Mouse (Mus musculus) large intestine, adult 2 months (tissue): ENCODE data around the gene Skp1a. TPM values are rescaled to one million over a fixed set of nuclear protein-coding genes. Genes with fewer than 3 reads are reported as not detected.
A peak's percentile ranks its signal among the peaks of the same experiment; 100 is the strongest.

Experiments used
- DNase-seq: peaks from one replicate; pipeline ENCODE4 v3.0.0-alpha.2; 2012; ENCODE audit warnings: low read depth, low spot score
- WGBS: fragments of 180-500 bp; shearing (Covaris S2); methylation state at CpG from one replicate; pipeline ENCODE4 v1.1.7; 2018; 5-methylcytosine and 5-hydroxymethylcytosine counted together
- polyA plus RNA-seq: library from polyadenylated mRNA; depleted of rRNA; stranded (reverse); fragments of >200 nt; gene quantifications from 2 replicates; pipeline ENCODE4 v1.2.3, GENCODE M21; 2012

Skp1a gene
- polyA plus RNA-seq, 1 experiment = 55.6 TPM

DNA sequence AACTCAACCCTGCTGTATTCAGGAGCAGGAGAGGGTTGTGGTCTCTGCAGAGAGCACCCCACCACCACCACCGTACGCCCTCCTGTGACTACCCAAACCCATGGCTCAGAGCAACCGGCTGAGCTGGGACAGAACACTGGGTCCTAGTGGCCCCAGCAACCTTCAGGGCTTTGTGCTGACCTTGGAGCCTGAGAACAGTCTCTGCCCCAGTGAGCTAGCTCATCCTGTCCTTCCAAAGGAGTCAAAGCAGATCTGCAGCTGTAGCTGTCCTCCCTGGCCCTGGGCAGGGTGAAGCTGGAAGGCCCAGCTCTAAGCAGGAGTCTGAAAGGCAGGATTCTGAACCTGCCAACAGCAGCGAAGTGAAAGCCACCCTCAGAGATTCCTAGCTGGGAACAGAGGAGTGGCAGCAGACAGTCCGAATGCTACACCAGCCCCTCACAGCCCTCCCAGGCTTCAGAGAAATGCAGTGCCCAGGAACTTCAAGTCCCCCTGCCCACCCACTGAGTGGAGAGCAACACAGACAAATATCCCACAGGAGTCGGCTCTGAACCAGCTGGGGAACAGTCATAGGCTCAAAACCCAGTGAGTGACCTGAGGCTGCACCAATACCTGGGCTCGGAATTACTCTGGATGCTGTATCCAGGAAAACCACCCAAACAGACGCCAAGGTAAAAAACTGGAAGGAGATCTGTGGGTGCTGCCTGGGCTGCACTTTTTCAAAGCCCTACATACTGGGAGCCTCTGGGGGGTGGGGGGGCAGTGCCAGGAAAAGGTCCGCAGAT, 44.2 kb downstream of the Skp1a start:
- 89% methylated on average over 9 of the region's 9 CpGs for WGBS

DNA sequence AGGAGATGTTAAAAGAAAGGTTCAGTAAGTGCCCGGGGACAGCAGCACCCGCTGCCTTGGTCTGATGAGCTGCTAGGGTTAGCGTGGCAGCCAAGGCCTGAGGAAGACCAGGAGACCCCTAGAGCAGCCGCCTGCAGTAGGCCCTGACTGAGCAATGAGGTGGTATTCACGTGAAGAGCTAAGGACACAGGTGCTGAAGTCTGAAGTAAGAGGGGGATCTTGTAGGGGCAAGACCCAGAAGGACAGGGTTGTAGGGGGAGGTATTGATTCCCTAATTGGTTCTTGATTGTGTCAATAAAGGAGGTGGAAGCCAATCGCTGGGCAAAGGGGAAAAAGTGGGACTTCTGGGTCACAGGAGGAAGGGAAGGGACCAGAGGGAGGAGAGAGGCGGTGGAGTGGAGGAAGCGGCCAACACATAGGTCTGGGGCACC, 45.2 kb downstream of the Skp1a start:
- no peak for DNase-seq
- WGBS = 91% methylated on average over 8 of the region's 8 CpGs

More for the DNA sequence above, 44.2 kb downstream of the Skp1a start:
- no peak for DNase-seq

DNA sequence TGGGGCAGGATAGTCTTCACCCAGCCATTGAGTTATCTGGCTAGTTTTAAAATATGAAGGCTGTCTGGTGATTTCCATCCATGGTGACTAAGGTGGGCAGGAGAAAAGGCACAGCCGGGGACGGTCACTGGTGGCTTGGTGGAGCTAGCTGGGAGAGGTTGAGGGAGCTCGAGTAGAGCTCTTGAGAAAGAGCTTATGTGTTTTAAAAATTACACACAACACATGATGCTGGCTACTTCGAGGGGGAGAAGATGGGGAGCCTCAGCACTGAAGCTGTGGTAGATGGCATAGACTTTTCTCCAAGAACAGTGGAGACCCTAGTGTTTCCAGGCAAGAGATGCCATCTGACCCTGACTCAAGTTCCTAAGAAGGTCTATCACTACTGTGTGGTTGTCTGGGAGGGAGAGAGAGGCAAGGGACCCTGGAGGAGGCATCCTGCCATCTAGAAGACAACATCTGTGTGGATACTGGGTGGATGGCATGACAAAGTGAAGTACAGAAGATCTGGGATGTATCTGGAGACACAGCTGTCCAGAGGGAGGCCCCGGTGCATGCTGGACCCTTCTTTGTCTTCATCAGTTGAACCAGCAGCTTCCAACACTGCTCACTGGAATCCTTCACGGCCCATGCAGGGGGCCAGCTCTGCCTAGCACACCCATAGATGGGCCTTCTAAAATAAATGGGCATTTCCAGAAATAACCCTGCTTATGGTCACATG, 45.8 kb downstream of the Skp1a start:
- no peak for DNase-seq
- WGBS = 91% methylated on average over 6 of the region's 6 CpGs

DNA sequence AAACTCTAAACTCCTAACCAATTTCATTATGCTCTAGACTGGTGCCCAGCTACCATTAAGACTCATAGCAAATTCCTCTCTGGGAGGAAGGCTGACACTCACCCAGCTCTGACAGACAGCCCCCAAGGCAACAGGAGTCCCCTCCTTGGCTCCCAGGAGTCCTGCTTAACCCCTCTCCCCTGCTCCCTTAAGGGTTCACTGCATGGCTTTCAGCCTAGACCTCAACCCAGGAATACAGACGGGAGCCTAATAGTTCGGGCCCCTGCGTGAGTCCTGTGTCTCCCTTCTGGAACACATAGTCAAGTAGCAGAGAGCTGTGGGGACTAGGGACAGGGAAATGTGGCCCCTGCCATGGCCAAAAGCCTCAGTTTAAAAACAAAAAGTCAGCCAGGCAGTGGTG, 46.4 kb downstream of the Skp1a start:
- WGBS = 95% methylated on average over 3 of the region's 3 CpGs

DNA sequence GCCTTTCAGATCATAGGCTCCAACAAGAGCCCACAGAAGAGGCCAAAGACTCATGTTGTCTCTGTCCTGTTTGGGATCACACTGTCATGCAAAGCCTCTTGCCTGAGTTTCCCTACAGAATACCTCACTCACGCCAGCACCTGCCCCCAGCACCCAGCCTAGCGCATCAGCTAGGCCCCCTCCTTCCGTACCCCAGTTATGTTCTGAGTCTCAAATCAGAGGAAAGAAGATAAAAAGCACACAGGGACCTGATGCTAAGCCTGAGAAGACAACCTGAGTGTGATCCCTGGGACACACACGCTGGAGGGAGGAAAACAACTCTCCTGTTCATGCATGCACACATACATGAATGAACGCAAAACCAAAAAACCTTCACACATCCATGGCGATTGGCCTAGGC, 47.2 kb downstream of the Skp1a start:
- 94% methylated on average over 6 of the region's 6 CpGs for WGBS
- no peak for DNase-seq

More for the DNA sequence above, 46.4 kb downstream of the Skp1a start:
- no peak for DNase-seq

DNA sequence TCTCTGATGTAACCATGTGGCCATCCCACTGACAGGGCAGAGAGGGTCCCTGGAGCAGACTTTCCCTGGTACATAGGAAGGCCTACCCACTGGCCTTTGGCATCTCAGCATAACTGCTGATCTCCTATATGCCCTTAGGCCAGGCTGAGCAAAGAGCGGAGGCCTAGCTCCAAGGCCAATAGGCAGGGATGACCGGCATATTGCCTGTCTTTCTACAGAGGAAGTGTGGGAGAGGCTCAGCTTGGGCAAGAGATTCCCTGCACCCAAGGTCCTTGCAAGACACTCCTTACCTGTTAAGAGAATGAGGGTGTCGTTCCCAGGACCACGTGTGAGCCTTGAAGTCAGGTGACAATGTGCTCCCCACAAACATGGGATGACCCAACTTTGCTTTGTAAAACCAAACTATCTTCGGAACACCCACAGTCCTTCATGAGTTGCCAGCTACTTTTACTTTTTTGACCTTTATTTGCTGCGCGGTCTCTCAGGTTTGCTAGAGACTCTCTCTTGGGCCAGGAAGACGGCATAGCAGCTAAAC, 47.9 kb downstream of the Skp1a start:
- 93% methylated on average over 8 of the region's 8 CpGs for WGBS

DNA sequence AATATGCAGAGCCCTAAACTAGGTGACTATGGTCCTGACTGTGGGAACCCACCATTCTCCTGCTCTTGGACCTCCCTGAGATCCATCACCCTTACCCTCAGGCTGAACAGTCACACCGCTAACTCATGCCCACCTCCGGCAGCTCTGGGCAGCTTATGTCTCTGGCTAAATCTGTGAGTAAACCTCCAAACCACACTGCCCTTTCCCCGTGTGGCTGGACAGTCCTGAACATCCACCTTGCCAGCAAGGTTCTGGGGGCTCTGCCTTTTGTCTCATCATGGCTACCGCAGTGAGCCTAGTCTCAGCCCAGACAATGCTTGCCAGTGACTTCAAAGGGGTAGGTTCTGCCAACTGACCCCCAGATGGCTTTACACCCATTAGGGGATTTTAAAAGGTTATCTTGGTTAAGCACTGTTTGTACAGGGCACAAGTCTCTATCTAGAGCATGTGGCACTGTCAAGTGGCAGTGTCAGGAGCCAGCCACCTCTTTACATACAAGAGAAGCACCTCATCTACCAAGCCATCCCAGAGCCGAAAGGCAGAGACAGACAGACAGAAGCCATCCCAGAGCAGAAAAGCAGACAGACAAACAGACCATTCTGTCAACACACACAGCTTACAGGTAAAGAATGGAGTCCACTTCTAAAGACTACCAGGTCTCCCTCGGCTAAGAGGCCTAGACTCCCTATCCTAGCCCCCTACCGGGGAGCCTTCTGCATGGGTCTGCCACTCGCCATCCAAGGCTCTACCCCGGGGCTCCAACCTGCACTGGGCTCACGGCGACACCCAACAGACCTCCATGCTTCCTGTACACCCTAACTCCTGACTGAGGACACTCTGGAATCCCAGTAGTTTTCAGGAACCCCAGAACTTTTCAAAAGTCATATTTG, 49.0 kb downstream of the Skp1a start:
- no peak for DNase-seq
- 91% methylated on average over 11 of the region's 11 CpGs for WGBS

More for the DNA sequence above, 47.9 kb downstream of the Skp1a start:
- DNase-seq = no peak

DNA sequence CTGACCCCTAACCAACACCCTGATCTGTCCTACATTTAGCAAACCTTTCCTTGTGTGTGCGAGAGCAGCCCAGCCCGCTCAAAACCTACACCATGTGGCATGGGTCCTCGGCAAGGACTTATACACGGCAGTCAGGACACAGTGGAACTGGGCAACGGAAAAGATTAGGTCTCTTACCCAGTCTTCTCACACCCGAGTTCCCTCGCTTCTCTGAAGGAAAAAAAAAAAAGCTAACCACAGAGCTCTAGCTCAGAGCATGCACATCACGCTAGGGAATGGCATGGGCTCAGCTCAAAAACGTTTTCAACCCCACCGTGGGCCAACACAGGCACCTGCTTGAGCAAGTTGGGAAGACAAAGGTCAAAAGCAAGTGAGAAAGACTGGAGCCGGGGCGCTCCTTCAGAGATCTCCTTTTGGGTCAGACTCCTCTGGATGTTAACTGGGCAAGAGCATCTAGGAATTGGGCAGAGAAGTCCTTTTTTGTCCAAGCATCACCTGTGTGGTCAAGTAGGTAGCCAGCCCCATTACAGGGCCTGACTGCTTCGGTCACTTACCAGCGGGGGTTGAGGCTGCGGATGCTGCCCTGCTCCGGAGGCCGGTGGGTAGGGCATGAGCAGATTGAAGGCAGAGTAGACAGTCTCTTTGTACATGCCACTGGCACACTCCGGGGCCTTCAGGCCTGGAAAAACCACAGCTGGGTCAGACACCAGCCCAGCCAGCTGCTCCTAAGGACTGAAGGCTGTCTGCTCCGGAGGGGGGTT, 50.0 kb downstream of the Skp1a start:
- 75% methylated on average over 19 of the region's 19 CpGs for WGBS
- no peak for DNase-seq

DNA sequence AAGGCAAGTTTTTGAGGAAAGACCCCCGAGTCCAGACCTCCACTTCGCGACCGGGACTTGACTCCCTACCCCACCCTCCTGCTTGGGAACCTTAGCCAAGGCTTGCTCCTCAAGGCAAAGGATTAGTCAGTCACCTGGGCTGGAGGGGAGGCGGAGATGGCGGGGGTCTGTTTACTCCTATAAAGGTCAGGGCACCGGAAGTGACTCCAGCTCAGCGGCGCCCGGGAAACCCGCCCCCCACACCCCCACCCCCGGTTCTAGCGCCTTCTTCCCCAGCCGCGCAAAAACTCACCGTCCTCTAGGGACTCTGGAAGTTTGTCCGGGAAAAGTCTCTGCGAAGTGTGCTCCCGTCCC, 50.6 kb downstream of the Skp1a start:
- 3% methylated on average over 19 of the region's 19 CpGs for WGBS
- no peak for DNase-seq

DNA sequence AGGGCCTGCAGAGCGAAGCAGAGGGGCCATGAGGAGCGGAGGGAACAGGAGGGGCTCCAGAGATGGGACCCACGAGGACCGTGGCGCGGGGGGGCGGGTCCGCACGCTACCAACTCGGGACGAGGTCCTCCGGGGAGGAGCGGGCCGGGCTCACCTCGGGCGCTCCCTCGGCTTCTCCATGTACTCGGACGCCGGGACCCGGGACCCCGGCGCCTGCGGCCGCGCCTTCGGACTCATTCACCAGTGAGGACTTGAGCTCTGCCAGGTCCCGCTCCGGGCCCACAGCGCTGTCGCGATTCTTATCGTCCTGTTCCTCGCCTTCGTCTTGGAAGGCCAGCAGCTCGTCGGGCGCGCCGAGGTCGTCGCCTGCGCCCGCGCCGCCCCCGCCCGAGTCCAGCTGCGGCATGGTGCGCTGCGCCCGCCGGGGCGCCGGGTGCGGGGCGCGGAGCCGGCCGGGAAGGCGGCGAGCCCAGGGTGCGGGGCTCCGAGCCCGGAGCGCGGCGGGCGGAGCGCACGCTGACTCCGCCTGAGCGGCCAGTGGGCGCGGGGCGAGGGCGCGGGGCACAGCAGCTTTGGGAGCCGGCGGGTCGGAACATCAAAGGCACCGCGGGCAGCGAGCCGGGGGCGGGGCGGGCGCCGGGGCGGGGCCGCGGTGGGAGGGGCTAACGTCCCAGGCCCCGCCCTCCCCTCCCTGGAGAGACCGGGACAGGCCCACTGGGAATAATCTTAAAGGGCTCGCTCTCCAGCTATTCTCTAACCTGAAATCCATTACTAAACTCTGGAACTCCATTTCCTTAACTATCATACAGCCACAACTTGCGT, 51.2 kb downstream of the Skp1a start, which contains the start of gene Tcf7:
TSS of gene Tcf7 (minus strand) at position 241 of the 822 bp plus-strand sequence.
- 1% methylated on average over 92 of the region's 97 CpGs for WGBS

DNA sequence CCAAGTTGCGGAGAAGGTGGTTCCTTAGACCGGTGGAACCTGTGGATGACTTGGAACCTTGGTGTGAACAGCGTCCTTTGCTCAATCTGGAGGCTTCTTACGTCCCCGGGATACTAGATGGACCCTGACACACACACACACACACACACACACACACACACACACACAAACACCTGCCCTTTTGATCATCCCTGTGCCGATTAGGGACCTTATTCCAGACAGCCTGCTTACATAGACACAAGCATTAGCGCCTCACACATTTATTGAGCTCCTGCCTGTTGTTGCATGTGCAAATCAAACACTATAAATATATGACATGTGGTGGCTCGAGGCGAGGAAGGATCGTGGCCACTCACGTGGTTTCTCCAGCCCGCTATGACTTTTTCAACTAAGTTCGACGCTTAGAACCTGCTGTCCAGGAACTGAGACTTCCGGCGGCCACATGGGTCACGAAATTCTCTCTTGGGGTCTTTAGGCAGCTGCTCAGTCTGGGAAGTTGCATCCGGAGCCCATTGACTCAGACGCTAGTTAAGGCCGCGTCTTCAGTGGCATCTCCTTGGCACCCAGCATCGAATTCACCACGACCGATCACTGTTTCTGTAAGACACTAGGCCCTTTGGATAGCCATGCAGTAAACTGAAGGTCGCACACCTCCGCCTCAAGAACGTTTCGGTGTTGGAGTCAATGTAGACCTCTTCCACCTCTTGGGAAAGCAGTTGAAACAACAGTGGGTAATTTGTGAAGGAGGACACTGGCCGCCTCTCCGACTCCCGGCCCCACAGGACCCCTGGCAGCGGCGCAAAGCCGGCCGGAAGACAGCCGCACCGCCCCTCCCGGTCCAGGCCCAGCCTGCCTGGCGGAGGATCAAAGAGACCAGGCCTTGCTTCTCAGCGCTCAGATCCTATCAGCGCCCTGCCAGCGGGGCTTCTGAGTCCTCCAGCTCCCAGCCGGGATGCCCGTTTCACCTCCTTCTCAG, 52.1 kb downstream of the Skp1a start:
- peak; percentile 6 for DNase-seq

More for the DNA sequence above, 51.2 kb downstream of the Skp1a start, which contains the start of gene Tcf7:
- peak; percentile 24 for DNase-seq

DNA sequence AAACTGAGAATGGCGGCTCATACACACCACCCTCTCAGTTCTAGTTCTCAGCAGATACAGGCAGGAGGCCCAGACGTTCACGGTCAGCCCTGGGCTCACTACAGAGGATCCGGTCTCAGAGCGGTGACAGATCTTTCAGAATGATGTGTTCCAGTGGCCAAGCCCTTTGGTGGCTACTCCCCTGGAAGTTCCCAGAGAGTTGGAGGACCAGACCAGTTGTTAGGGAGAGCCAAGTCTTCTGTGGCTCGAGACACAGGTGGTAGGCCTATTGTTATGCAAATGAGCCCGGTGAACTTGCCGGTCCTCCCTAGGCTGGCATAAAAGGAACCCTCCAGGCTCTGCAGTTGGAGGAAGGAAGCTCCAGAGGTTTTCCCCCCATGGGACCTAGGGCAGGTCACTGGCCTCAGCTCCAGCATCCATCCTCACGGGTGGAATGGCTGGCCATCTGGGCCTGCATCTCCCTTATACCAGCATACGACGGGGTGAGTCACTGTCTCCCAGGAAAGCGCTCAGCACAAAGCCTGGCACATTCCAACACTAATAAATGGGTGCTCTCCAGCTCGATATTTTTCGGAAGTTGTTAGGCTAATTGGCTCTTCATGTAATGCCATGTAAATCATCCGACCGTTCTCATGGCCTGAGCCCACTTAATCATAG, 54.6 kb downstream of the Skp1a start:
- 72% methylated on average over 16 of the region's 16 CpGs for WGBS

More for the DNA sequence above, 52.1 kb downstream of the Skp1a start:
- 16% methylated on average over 44 of the region's 44 CpGs for WGBS

DNA sequence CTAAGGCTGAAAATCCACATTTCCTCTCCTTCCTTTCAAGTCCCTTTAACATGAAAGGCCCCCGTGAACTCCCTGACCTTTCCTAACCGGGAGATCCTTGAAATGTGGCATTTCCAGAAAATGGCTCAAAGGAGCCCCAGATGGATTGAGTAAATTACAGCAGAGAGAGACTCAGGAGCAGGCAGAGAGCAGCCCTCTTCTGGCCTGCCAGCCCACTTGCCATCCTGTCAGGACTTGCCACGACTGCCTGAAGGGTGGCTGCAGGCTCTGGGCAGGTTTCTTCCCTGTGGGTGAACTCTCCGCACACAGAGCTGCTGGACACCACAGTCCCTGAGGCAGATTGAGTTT, 55.1 kb downstream of the Skp1a start:
- 62% methylated on average over 4 of the region's 4 CpGs for WGBS
- DNase-seq = no peak

More for the DNA sequence above, 54.6 kb downstream of the Skp1a start:
- DNase-seq = no peak

DNA sequence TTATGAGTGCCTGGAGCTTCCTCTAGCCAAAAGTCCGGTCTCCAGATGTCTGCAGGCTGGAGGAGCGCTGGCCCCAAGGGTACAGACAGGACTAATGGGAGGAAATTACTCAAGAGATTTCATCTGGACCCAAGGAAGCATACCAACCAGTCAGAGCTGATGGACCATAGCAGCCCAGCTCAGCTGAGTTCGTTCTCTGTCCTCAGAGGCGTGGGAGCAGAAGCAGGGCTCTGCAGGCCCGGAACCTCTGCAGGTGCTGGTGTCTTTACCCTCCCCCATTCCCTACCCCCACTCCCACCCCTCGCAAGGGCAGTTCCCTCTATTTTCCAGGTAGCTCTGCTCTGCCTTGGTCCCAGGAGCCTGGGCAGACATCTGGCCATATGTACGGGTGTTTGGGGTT, 60.6 kb downstream of the Skp1a start:
- WGBS = 75% methylated on average over 7 of the region's 7 CpGs
- no peak for DNase-seq

DNA sequence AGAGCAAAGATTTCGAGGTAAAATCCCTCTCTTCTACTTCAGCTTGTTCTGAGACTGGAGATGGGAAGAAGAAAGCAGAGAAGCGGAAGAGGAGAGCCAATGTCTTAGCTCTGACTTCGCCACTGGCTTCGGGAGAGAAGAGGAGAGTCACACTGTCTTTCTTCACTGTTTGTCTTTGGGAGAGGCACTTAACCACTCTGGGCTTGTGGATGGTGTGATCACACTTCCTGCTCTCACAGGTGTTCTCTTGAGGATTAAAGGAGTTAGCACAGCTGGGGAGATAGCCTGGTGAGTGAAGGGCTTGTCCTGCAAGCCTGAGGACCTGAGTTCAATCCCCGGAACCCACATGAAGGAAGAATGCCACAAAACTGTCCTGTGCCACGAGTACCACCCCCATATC, 61.1 kb downstream of the Skp1a start:
- no peak for DNase-seq
- 67% methylated on average over 6 of the region's 6 CpGs for WGBS

DNA sequence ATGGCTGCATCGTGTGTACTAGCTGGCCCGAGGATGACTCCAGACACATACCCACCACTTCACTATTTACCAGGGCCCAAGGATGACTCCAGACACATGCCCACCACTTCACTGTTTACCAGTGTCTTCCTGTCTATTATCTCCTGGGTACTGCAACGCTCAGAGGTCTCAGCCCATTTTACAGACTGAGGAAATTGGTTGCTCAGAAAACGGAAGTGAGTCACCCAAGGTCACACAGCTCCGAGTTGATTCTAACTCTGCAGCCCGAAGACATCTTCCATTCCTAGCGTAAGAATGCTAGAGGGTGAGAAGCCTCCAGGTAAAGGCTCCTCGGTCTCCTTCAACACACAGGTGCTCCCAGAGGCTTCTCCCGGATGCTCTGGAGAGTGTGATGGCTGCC, 62.3 kb downstream of the Skp1a start:
- 69% methylated on average over 9 of the region's 9 CpGs for WGBS
- DNase-seq = no peak
